Mouse (Mus musculus) lung, postnatal 14 days (tissue): ENCODE results near the gene Rapgef2.
A peak's percentile ranks its signal among the peaks of the same experiment; 100 is the strongest.

Source experiments
- DNase-seq: peaks from one replicate; pipeline ENCODE4 v3.0.0; 2021

Gene Rapgef2

GRCm38 (mm10) chr3:79283031-79283430, 3.3 kb downstream of the Rapgef2 start:
- no peak for DNase-seq

GRCm38 (mm10) chr3:79275856-79276645, 10.3 kb downstream of the Rapgef2 start:
- DNase-seq, result no peak

GRCm38 (mm10) chr3:79273350-79273749, 13.0 kb downstream of the Rapgef2 start:
- DNase-seq, result no peak

- DNase-seq, result no peak
Observed at GRCm38 (mm10) chr3:79272939-79273338, 13.4 kb downstream of the Rapgef2 start.

GRCm38 (mm10) chr3:79270980-79271555, 15.2 kb downstream of the Rapgef2 start:
- DNase-seq, result no peak

- DNase-seq, result no peak
Observed at GRCm38 (mm10) chr3:79269872-79270271, 16.4 kb downstream of the Rapgef2 start.

- no peak for DNase-seq
Observed at GRCm38 (mm10) chr3:79266976-79267375, 19.3 kb downstream of the Rapgef2 start.

- DNase-seq, result peak; percentile 38
Observed at GRCm38 (mm10) chr3:79261816-79262316, 24.5 kb downstream of the Rapgef2 start.

- DNase-seq, result no peak
Observed at GRCm38 (mm10) chr3:79254023-79254422, 32.3 kb downstream of the Rapgef2 start.

GRCm38 (mm10) chr3:79253416-79253815, 32.9 kb downstream of the Rapgef2 start:
- no peak for DNase-seq

GRCm38 (mm10) chr3:79252921-79253394, 33.4 kb downstream of the Rapgef2 start:
- no peak for DNase-seq

- DNase-seq, result no peak
Observed at GRCm38 (mm10) chr3:79249955-79250354, 36.4 kb downstream of the Rapgef2 start.

GRCm38 (mm10) chr3:79248659-79249235, 37.6 kb downstream of the Rapgef2 start:
- no peak for DNase-seq

- no peak for DNase-seq
Observed at GRCm38 (mm10) chr3:79248208-79248607, 38.1 kb downstream of the Rapgef2 start.

- DNase-seq, result no peak
Observed at GRCm38 (mm10) chr3:79244347-79244746, 42.0 kb downstream of the Rapgef2 start.

GRCm38 (mm10) chr3:79242922-79243705, 43.2 kb downstream of the Rapgef2 start:
- DNase-seq, result no peak

GRCm38 (mm10) chr3:79242298-79242697, 44.0 kb downstream of the Rapgef2 start:
- DNase-seq, result no peak

GRCm38 (mm10) chr3:79239066-79239462, 47.3 kb downstream of the Rapgef2 start:
- DNase-seq, result no peak

- DNase-seq, result no peak
Observed at GRCm38 (mm10) chr3:79238456-79239065, 47.8 kb downstream of the Rapgef2 start.

GRCm38 (mm10) chr3:79237619-79238342, 48.5 kb downstream of the Rapgef2 start:
- no peak for DNase-seq

GRCm38 (mm10) chr3:79234485-79234884, 51.8 kb downstream of the Rapgef2 start:
- no peak for DNase-seq
